Mouse (Mus musculus): Measurements from ENCODE around the gene Dnah11. TPM values are rescaled to one million over a fixed set of nuclear protein-coding genes. Genes with fewer than 3 reads are reported as not detected.
A peak's percentile ranks its signal among the peaks of the same experiment; 100 is the strongest.
"Not testable (repeated sequence)": the region's sequence is repeated elsewhere in the genome, so short reads cannot be mapped to it uniquely, and the experiment has no call there.

The Dnah11 gene
- polyA plus RNA-seq, 1 experiment from 2014 or later = 0.10 TPM

- not testable (repeated sequence) for H3K4me3 ChIP-seq; H3K4me1 ChIP-seq (replicated peaks); H3K27me3 ChIP-seq; H3K27ac ChIP-seq (replicated peaks); H3K9me3 ChIP-seq; H3K36me3 ChIP-seq; ATAC-seq (ENCODE audit: low read depth); H3K9ac ChIP-seq; H3K4me2 ChIP-seq
- 88% methylated on average over 1 of the region's 4 CpGs for WGBS
Measured at GRCm38 (mm10) chr12:117900798-117901197, 298.0 kb downstream of the Dnah11 start.

- Histone ChIP-seq H3K4me1 (replicated peaks) (no peaks in the 10 kb centered on the region), H3K4me2 (no peak overlapping the region), H3K27me3 (no peaks in the 10 kb centered on the region), H3K27ac (replicated peaks) (no peak overlapping the region), H3K36me3 (no peaks in the 10 kb centered on the region), H3K9ac (no peak overlapping the region), H3K4me3 (no peak overlapping the region), H3K9me3 (no peaks in the 10 kb centered on the region)
- ATAC-seq (ENCODE audit: low read depth) = no peak
- 83% methylated on average over 3 of the region's 3 CpGs for WGBS
Measured at GRCm38 (mm10) chr12:117887422-117887821, 311.4 kb downstream of the Dnah11 start.

GRCm38 (mm10) chr12:117884627-117885026 lies 314.2 kb downstream of the Dnah11 start:
- H3K27me3 ChIP-seq = no peaks in the 10 kb centered on the region
- no peak overlapping the region for H3K4me3 ChIP-seq
- H3K36me3 ChIP-seq = no peaks in the 10 kb centered on the region
- no peak overlapping the region for H3K27ac ChIP-seq (replicated peaks)
- no peak overlapping the region for H3K9ac ChIP-seq
- ATAC-seq (ENCODE audit: low read depth) = no peak
- H3K4me2 ChIP-seq = no peak overlapping the region
- no peaks in the 10 kb centered on the region for H3K9me3 ChIP-seq
- H3K4me1 ChIP-seq (replicated peaks) = no peaks in the 10 kb centered on the region
- WGBS = 95% methylated on average over 2 of the region's 2 CpGs

- no peak for ATAC-seq (ENCODE audit: low read depth)
- Histone ChIP-seq H3K27ac (replicated peaks) (no peak overlapping the region), H3K36me3 (no peaks in the 10 kb centered on the region), H3K9me3 (no peaks in the 10 kb centered on the region), H3K27me3 (no peaks in the 10 kb centered on the region), H3K4me1 (replicated peaks) (no peaks in the 10 kb centered on the region), H3K4me3 (no peak overlapping the region), H3K9ac (no peak overlapping the region), H3K4me2 (no peak overlapping the region)
- 92% methylated on average over 13 of the region's 13 CpGs for WGBS
Measured at GRCm38 (mm10) chr12:117878341-117878740, 320.5 kb downstream of the Dnah11 start.

GRCm38 (mm10) chr12:117872265-117872664 lies 326.6 kb downstream of the Dnah11 start:
- Histone ChIP-seq H3K4me2 (no peak overlapping the region), H3K27ac (replicated peaks) (no peak overlapping the region), H3K9ac (no peak overlapping the region), H3K4me3 (no peak overlapping the region), H3K4me1 (replicated peaks) (no peaks in the 10 kb centered on the region), H3K9me3 (0 out of 2 replicates have a peak, but pooled peaks cover 4% of the 10 kb centered on the region), H3K27me3 (no peaks in the 10 kb centered on the region), H3K36me3 (no peaks in the 10 kb centered on the region)
- ATAC-seq (ENCODE audit: low read depth) = peak; percentile 32; the same call in 1 of the 2 replicates
- 70% methylated on average over 5 of the region's 5 CpGs for WGBS

- no peak overlapping the region for H3K4me3 ChIP-seq
- H3K27me3 ChIP-seq = no peaks in the 10 kb centered on the region
- 93% methylated on average over 4 of the region's 4 CpGs for WGBS
- no peak overlapping the region for H3K9ac ChIP-seq
- H3K9me3 ChIP-seq = 0 out of 2 replicates have a peak, but pooled peaks cover 4% of the 10 kb centered on the region
- no peak for ATAC-seq (ENCODE audit: low read depth)
- H3K27ac ChIP-seq (replicated peaks) = no peak overlapping the region
- H3K36me3 ChIP-seq = no peaks in the 10 kb centered on the region
- no peak overlapping the region for H3K4me2 ChIP-seq
- no peaks in the 10 kb centered on the region for H3K4me1 ChIP-seq (replicated peaks)
Measured at GRCm38 (mm10) chr12:117867708-117868564, 330.9 kb downstream of the Dnah11 start.

GRCm38 (mm10) chr12:117862655-117863054 lies 336.2 kb downstream of the Dnah11 start:
- Histone ChIP-seq H3K9ac (no peak overlapping the region), H3K4me2 (no peak overlapping the region), H3K4me3 (no peak overlapping the region), H3K9me3 (no peaks in the 10 kb centered on the region), H3K27ac (replicated peaks) (no peak overlapping the region), H3K36me3 (no peaks in the 10 kb centered on the region), H3K4me1 (replicated peaks) (no peaks in the 10 kb centered on the region), H3K27me3 (no peaks in the 10 kb centered on the region)
- WGBS = 90% methylated on average over 5 of the region's 5 CpGs
- ATAC-seq (ENCODE audit: low read depth) = no peak

GRCm38 (mm10) chr12:117861249-117861648 lies 337.6 kb downstream of the Dnah11 start:
- Histone ChIP-seq H3K36me3 (no peaks in the 10 kb centered on the region), H3K4me1 (replicated peaks) (no peaks in the 10 kb centered on the region), H3K27ac (replicated peaks) (no peak overlapping the region), H3K4me2 (no peak overlapping the region), H3K27me3 (no peaks in the 10 kb centered on the region), H3K4me3 (no peak overlapping the region), H3K9me3 (no peaks in the 10 kb centered on the region), H3K9ac (no peak overlapping the region)
- no peak for ATAC-seq (ENCODE audit: low read depth)
- 75% methylated on average over 3 of the region's 3 CpGs for WGBS

- H3K27me3 ChIP-seq = no peaks in the 10 kb centered on the region
- no peak for ATAC-seq (ENCODE audit: low read depth)
- H3K36me3 ChIP-seq = no peaks in the 10 kb centered on the region
- H3K4me1 ChIP-seq (replicated peaks) = no peaks in the 10 kb centered on the region
- no peak overlapping the region for H3K4me2 ChIP-seq
- no peak overlapping the region for H3K27ac ChIP-seq (replicated peaks)
- 81% methylated on average over 7 of the region's 7 CpGs for WGBS
- H3K9me3 ChIP-seq = no peaks in the 10 kb centered on the region
- no peak overlapping the region for H3K4me3 ChIP-seq
- H3K9ac ChIP-seq = no peak overlapping the region
Measured at GRCm38 (mm10) chr12:117860840-117861239, 338.0 kb downstream of the Dnah11 start.

GRCm38 (mm10) chr12:117857884-117858283 lies 341.0 kb downstream of the Dnah11 start:
- ATAC-seq (ENCODE audit: low read depth) = no peak
- Histone ChIP-seq H3K27ac (replicated peaks) (no peak overlapping the region), H3K36me3 (no peaks in the 10 kb centered on the region), H3K4me2 (no peak overlapping the region), H3K4me3 (no peak overlapping the region), H3K27me3 (no peaks in the 10 kb centered on the region), H3K9ac (no peak overlapping the region), H3K4me1 (replicated peaks) (no peaks in the 10 kb centered on the region), H3K9me3 (no peaks in the 10 kb centered on the region)
- WGBS = 88% methylated on average over 6 of the region's 6 CpGs

GRCm38 (mm10) chr12:117857023-117857422 lies 341.8 kb downstream of the Dnah11 start:
- no peak overlapping the region for H3K27ac ChIP-seq (replicated peaks)
- H3K4me2 ChIP-seq = no peak overlapping the region
- no peak overlapping the region for H3K4me3 ChIP-seq
- no peaks in the 10 kb centered on the region for H3K27me3 ChIP-seq
- no peak for ATAC-seq (ENCODE audit: low read depth)
- no peaks in the 10 kb centered on the region for H3K9me3 ChIP-seq
- H3K4me1 ChIP-seq (replicated peaks) = no peaks in the 10 kb centered on the region
- 78% methylated on average over 9 of the region's 9 CpGs for WGBS
- H3K9ac ChIP-seq = no peak overlapping the region
- no peaks in the 10 kb centered on the region for H3K36me3 ChIP-seq

- no peak overlapping the region for H3K4me2 ChIP-seq
- no peaks in the 10 kb centered on the region; the same call in 1 of the 2 replicates for H3K4me1 ChIP-seq (replicated peaks)
- H3K9ac ChIP-seq = no peak overlapping the region
- H3K27me3 ChIP-seq = no peaks in the 10 kb centered on the region
- no peak overlapping the region for H3K4me3 ChIP-seq
- no peaks in the 10 kb centered on the region for H3K9me3 ChIP-seq
- WGBS = 23% methylated on average over 6 of the region's 6 CpGs
- H3K27ac ChIP-seq (replicated peaks) = no peak overlapping the region
- H3K36me3 ChIP-seq = no peaks in the 10 kb centered on the region
- ATAC-seq (ENCODE audit: low read depth) = peak; percentile 53; the same call in 1 of the 2 replicates
Measured at GRCm38 (mm10) chr12:117853316-117853715, 345.5 kb downstream of the Dnah11 start.

- Histone ChIP-seq H3K9me3 (no peaks in the 10 kb centered on the region), H3K27ac (replicated peaks) (no peak overlapping the region), H3K4me3 (no peak overlapping the region), H3K36me3 (no peaks in the 10 kb centered on the region), H3K4me1 (replicated peaks) (no peaks in the 10 kb centered on the region; the same call in 1 of the 2 replicates), H3K9ac (no peak overlapping the region), H3K4me2 (no peak overlapping the region), H3K27me3 (peaks cover 4% of the 10 kb centered on the region; the same call in 1 of the 2 replicates)
- no peak for ATAC-seq (ENCODE audit: low read depth)
- 15% methylated on average over 10 of the region's 10 CpGs for WGBS
Measured at GRCm38 (mm10) chr12:117850472-117850871, 348.4 kb downstream of the Dnah11 start.
